Mouse (Mus musculus): ENCODE results near the gene Ier3. TPM values are rescaled to one million over a fixed set of nuclear protein-coding genes. Genes with fewer than 3 reads are reported as not detected.

Ier3 gene
- polyA plus RNA-seq, 1 experiment from 2014 or later = 2.4 TPM

- Histone ChIP-seq H3K9ac (ENCODE audit: low read length) (peak overlapping the region; percentile 93), H3K27ac (ENCODE audit: low read depth, low read length) (peak overlapping the region; percentile 90), H3K36me3 (ENCODE audit: control insufficient read depth, insufficient read depth, low read length) (no peaks in the 10 kb centered on the region; the same call in 1 of the 2 replicates), H3K9me3 (ENCODE audit: control insufficient read depth, low read length) (no peaks in the 10 kb centered on the region), H3K27me3 (ENCODE audit: control insufficient read depth, insufficient read depth, low read length) (no peaks in the 10 kb centered on the region), H3K4me3 (ENCODE audit: low read depth, low read length) (peak overlapping the region; percentile 67), H3K4me2 (ENCODE audit: low read depth, low read length, severe bottlenecking) (peak overlapping the region; percentile 95), H3K4me1 (replicated peaks; ENCODE audit: control insufficient read depth, insufficient read depth, low read length) (peaks cover 27% of the 10 kb centered on the region)
- DNase-seq (ENCODE audit: low spot score) = no peak
- no peak for ATAC-seq (replicated peaks; ENCODE audit: low FRiP score)
- 24% methylated on average over 10 of the region's 10 CpGs for WGBS
Observed at GRCm38 (mm10) chr17:35864832-35865353, 43.4 kb downstream of the Ier3 start.

- peak; percentile 70 for ATAC-seq (replicated peaks; ENCODE audit: low FRiP score)
Observed at GRCm38 (mm10) chr17:35865481-35866280, 44.2 kb downstream of the Ier3 start, which contains the start of gene Ppp1r18. Gene Ppp1r18 (plus strand): TSS chr17:35865593.

GRCm38 (mm10) chr17:35866281-35866831 lies 44.9 kb downstream of the Ier3 start:
- peak; percentile 82 for DNase-seq (ENCODE audit: low spot score)
- peaks cover 2% of the 10 kb centered on the region; the same call in 1 of the 2 replicates for H3K9me3 ChIP-seq (ENCODE audit: control insufficient read depth, low read length)
- peak overlapping the region; percentile 90 for H3K27ac ChIP-seq (ENCODE audit: low read depth, low read length)
- peaks cover 4% of the 10 kb centered on the region; the same call in 1 of the 2 replicates for H3K36me3 ChIP-seq (ENCODE audit: control insufficient read depth, insufficient read depth, low read length)
- peaks cover 30% of the 10 kb centered on the region for H3K4me1 ChIP-seq (replicated peaks; ENCODE audit: control insufficient read depth, insufficient read depth, low read length)
- H3K4me3 ChIP-seq (ENCODE audit: low read depth, low read length) = peak overlapping the region; percentile 67
- peak overlapping the region; percentile 95 for H3K4me2 ChIP-seq (ENCODE audit: low read depth, low read length, severe bottlenecking)
- under 1% methylated on average over 32 of the region's 38 CpGs for WGBS
- H3K27me3 ChIP-seq (ENCODE audit: control insufficient read depth, insufficient read depth, low read length) = no peaks in the 10 kb centered on the region
- H3K9ac ChIP-seq (ENCODE audit: low read length) = peak overlapping the region; percentile 93
- peak; percentile 49 for ATAC-seq (replicated peaks; ENCODE audit: low FRiP score)

More at GRCm38 (mm10) chr17:35865481-35866280, 44.2 kb downstream of the Ier3 start, which contains the start of gene Ppp1r18:
- peak within 1 kb of the TSS; percentile 67 for H3K4me3 ChIP-seq (ENCODE audit: low read depth, low read length)
- peak within 1 kb of the TSS; percentile 90 for H3K27ac ChIP-seq (ENCODE audit: low read depth, low read length)
- no peaks in the 10 kb centered on the region for H3K27me3 ChIP-seq (ENCODE audit: control insufficient read depth, insufficient read depth, low read length)
- peak; percentile 93 for DNase-seq (ENCODE audit: low spot score)
- peak within 1 kb of the TSS; percentile 93 for H3K9ac ChIP-seq (ENCODE audit: low read length)
- peaks cover 30% of the 10 kb centered on the region for H3K4me1 ChIP-seq (replicated peaks; ENCODE audit: control insufficient read depth, insufficient read depth, low read length)
- WGBS = under 1% methylated on average over 42 of the region's 48 CpGs
- no peaks in the 10 kb centered on the region; the same call in 1 of the 2 replicates for H3K36me3 ChIP-seq (ENCODE audit: control insufficient read depth, insufficient read depth, low read length)
- H3K9me3 ChIP-seq (ENCODE audit: control insufficient read depth, low read length) = no peaks in the 10 kb centered on the region
- H3K4me2 ChIP-seq (ENCODE audit: low read depth, low read length, severe bottlenecking) = peak within 1 kb of the TSS; percentile 95

GRCm38 (mm10) chr17:35866911-35867890 lies 45.7 kb downstream of the Ier3 start:
- Histone ChIP-seq H3K36me3 (ENCODE audit: control insufficient read depth, insufficient read depth, low read length) (peaks cover 5% of the 10 kb centered on the region; the same call in 1 of the 2 replicates), H3K4me3 (ENCODE audit: low read depth, low read length) (peak overlapping the region; percentile 67), H3K27ac (ENCODE audit: low read depth, low read length) (peak overlapping the region; percentile 90), H3K4me2 (ENCODE audit: low read depth, low read length, severe bottlenecking) (peak overlapping the region; percentile 95), H3K27me3 (ENCODE audit: control insufficient read depth, insufficient read depth, low read length) (no peaks in the 10 kb centered on the region), H3K9me3 (ENCODE audit: control insufficient read depth, low read length) (peaks cover 2% of the 10 kb centered on the region; the same call in 1 of the 2 replicates), H3K9ac (ENCODE audit: low read length) (peak overlapping the region; percentile 93), H3K4me1 (replicated peaks; ENCODE audit: control insufficient read depth, insufficient read depth, low read length) (peaks cover 30% of the 10 kb centered on the region)
- no peak for DNase-seq (ENCODE audit: low spot score)
- ATAC-seq (replicated peaks; ENCODE audit: low FRiP score) = no peak
- WGBS = 11% methylated on average over 26 of the region's 26 CpGs

- peaks cover 5% of the 10 kb centered on the region; the same call in 1 of the 2 replicates for H3K36me3 ChIP-seq (ENCODE audit: control insufficient read depth, insufficient read depth, low read length)
- no peak for DNase-seq (ENCODE audit: low spot score)
- H3K9me3 ChIP-seq (ENCODE audit: control insufficient read depth, low read length) = peaks cover 2% of the 10 kb centered on the region; the same call in 1 of the 2 replicates
- H3K4me3 ChIP-seq (ENCODE audit: low read depth, low read length) = peak overlapping the region; percentile 67
- H3K4me2 ChIP-seq (ENCODE audit: low read depth, low read length, severe bottlenecking) = peak overlapping the region; percentile 95
- ATAC-seq (replicated peaks; ENCODE audit: low FRiP score) = no peak
- peak overlapping the region; percentile 93 for H3K9ac ChIP-seq (ENCODE audit: low read length)
- H3K4me1 ChIP-seq (replicated peaks; ENCODE audit: control insufficient read depth, insufficient read depth, low read length) = peaks cover 30% of the 10 kb centered on the region
- WGBS = 42% methylated on average over 17 of the region's 17 CpGs
- H3K27ac ChIP-seq (ENCODE audit: low read depth, low read length) = 0 out of 2 replicates have a peak overlapping the region, but pooled peaks have one; percentile 26
- no peaks in the 10 kb centered on the region for H3K27me3 ChIP-seq (ENCODE audit: control insufficient read depth, insufficient read depth, low read length)
Observed at GRCm38 (mm10) chr17:35868165-35868820, 46.8 kb downstream of the Ier3 start.

- peaks cover 5% of the 10 kb centered on the region; the same call in 1 of the 2 replicates for H3K36me3 ChIP-seq (ENCODE audit: control insufficient read depth, insufficient read depth, low read length)
- ATAC-seq (replicated peaks; ENCODE audit: low FRiP score) = no peak
- peaks cover 30% of the 10 kb centered on the region for H3K4me1 ChIP-seq (replicated peaks; ENCODE audit: control insufficient read depth, insufficient read depth, low read length)
Observed at GRCm38 (mm10) chr17:35868961-35869345, 47.5 kb downstream of the Ier3 start.

GRCm38 (mm10) chr17:35869346-35870067 lies 48.0 kb downstream of the Ier3 start:
- H3K4me1 ChIP-seq (replicated peaks; ENCODE audit: control insufficient read depth, insufficient read depth, low read length) = peaks cover 27% of the 10 kb centered on the region
- WGBS = 7% methylated on average over 7 of the region's 7 CpGs
- ATAC-seq (replicated peaks; ENCODE audit: low FRiP score) (no peak), DNase-seq (ENCODE audit: low spot score) (peak; percentile 61)
- H3K36me3 ChIP-seq (ENCODE audit: control insufficient read depth, insufficient read depth, low read length) = peaks cover 5% of the 10 kb centered on the region; the same call in 1 of the 2 replicates
- H3K4me3 ChIP-seq (ENCODE audit: low read depth, low read length) = peak overlapping the region; percentile 67
- peak overlapping the region; percentile 95 for H3K4me2 ChIP-seq (ENCODE audit: low read depth, low read length, severe bottlenecking)
- H3K27ac ChIP-seq (ENCODE audit: low read depth, low read length) = peak overlapping the region; percentile 53; the same call in 1 of the 2 replicates
- H3K27me3 ChIP-seq (ENCODE audit: control insufficient read depth, insufficient read depth, low read length) = no peaks in the 10 kb centered on the region
- peaks cover 2% of the 10 kb centered on the region; the same call in 1 of the 2 replicates for H3K9me3 ChIP-seq (ENCODE audit: control insufficient read depth, low read length)
- peak overlapping the region; percentile 93 for H3K9ac ChIP-seq (ENCODE audit: low read length)

More at GRCm38 (mm10) chr17:35868961-35869345, 47.5 kb downstream of the Ier3 start:
- Histone ChIP-seq H3K4me2 (ENCODE audit: low read depth, low read length, severe bottlenecking) (peak overlapping the region; percentile 95), H3K9me3 (ENCODE audit: control insufficient read depth, low read length) (peaks cover 2% of the 10 kb centered on the region; the same call in 1 of the 2 replicates), H3K4me3 (ENCODE audit: low read depth, low read length) (peak overlapping the region; percentile 67), H3K27me3 (ENCODE audit: control insufficient read depth, insufficient read depth, low read length) (no peaks in the 10 kb centered on the region), H3K27ac (ENCODE audit: low read depth, low read length) (peak overlapping the region; percentile 25; the same call in 1 of the 2 replicates), H3K9ac (ENCODE audit: low read length) (peak overlapping the region; percentile 93)
- DNase-seq (ENCODE audit: low spot score) = no peak
- WGBS = 8% methylated on average over 7 of the region's 7 CpGs
